Mouse (Mus musculus): ENCODE data around the gene Cnnm2. TPM values are rescaled to one million over a fixed set of nuclear protein-coding genes. Genes with fewer than 3 reads are reported as not detected.
A peak's percentile ranks its signal among the peaks of the same experiment; 100 is the strongest.
"Not testable (repeated sequence)": the region's sequence is repeated elsewhere in the genome, so short reads cannot be mapped to it uniquely, and the experiment has no call there.

Gene Cnnm2
- polyA plus RNA-seq (2012; ENCODE audit: insufficient read depth, insufficient read length, missing spikeins): 27.5 and 28.7 TPM in 2 replicates

DNA sequence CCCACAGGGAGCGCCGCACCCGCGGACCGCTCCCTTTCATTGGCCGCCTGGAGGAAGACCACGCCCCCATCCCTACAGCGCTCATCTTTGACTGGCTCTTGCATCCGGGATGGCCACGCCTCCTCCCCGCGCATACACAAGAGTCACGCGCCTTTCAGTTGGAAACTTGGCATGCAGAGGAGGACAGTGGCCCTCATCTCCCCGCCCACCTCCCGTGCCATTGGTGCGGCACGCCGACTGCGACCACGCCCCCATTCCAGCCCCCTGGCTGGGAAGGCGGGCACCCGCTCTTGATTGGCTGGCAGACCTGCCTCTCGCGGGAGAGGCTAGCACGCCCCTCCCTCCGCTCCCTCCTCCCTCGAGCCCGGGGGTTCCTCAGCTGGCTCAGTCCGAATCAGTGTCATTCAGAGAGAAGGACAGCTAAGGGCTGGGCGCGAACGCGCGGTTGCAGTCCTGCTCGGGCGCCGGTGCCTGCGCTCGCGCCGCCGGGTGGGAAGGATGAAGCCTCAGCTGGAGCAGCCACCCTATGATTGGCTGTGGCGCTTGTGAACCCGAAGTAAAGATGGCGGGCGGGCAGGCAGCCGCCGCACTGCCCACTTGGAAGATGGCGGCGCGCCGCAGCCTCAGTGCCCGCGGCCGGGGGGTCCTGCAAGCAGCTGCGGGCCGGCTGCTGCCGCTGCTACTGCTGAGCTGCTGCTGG lies at the start of gene Cnnm2:
Gene Cnnm2 (plus strand): TSS at position 350 of the 700 bp plus-strand sequence.
- Histone ChIP-seq H3K4me1 (ENCODE audit: control insufficient read depth, insufficient read depth, insufficient read length, low read length) (peaks cover 7% of the 10 kb centered on the region; the same call in 1 of the 2 replicates), H3K4me3 (ENCODE audit: insufficient read depth, low read depth, low read length) (peak within 1 kb of the TSS; percentile 84), H3K27ac (replicated peaks; ENCODE audit: low read depth, low read length) (peak within 1 kb of the TSS; percentile 24)

DNA sequence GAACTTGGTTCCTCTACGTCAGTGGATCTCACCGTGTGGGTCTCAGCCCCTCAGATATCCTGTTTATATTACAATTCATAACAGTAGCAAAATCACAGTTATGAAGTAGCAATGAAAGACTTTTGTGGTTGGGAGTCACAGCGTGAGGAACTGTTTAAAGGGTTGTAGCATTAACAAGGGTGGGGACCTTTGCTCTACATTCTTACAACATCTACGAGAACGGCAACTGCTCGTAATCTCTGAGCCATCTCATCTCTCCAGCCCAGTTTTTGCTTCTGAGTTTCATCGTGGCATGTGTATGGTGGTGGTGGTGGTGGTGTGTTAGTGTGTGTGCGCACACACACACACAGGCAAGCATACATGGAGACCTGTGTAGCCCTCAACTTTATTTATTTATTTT lies 47.2 kb upstream of the Cnnm2 start:
- peaks cover under 1% of the 10 kb centered on the region; the same call in 1 of the 2 replicates for H3K4me1 ChIP-seq (ENCODE audit: control insufficient read depth, insufficient read depth, insufficient read length, low read length)
- H3K27ac ChIP-seq (replicated peaks; ENCODE audit: low read depth, low read length): no peak overlapping the region
- H3K4me3 ChIP-seq (ENCODE audit: insufficient read depth, low read depth, low read length): no peak overlapping the region

DNA sequence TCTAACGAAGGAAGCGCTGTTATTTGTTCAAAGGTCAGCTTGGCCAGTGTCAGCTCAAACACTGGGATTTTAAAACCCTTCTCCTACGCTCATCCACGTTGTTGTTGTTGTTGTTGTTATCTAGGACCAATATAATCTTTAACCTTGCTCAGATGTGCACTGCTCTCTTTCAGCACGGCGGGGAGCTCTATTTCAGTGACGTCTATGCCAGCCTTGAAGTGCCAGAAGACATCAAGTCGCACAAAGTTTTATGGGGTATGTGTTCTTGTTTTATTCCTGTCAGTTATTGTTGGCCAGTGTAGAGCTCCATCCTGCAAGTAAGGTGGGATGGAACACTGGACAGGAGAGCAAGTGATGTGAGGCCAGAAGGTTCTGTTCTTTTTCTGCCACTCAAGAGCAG lies 46.4 kb upstream of the Cnnm2 start:
- no peak overlapping the region for H3K4me3 ChIP-seq (ENCODE audit: insufficient read depth, low read depth, low read length)
- no peaks in the 10 kb centered on the region for H3K4me1 ChIP-seq (ENCODE audit: control insufficient read depth, insufficient read depth, insufficient read length, low read length)
- no peak overlapping the region for H3K27ac ChIP-seq (replicated peaks; ENCODE audit: low read depth, low read length)

DNA sequence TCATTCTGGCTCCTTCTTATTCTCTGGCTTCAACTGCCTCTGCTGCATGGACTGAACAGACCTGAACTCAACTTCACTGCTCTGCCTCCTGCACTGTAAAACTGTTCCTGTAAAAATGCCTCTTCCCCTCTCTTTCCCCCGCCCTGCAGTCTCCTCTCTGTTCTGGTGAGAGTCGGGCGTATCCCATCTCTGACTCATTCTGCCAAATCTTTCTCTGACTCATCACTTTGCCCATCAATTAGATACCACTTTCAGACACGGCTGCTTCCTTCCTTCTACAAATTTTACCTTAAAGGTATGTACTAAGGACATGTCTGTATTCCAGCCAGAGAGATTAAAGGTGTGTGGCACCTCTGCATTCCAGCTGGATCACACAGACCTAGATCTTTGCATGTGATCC lies 43.2 kb upstream of the Cnnm2 start:
- Histone ChIP-seq H3K27ac (replicated peaks; ENCODE audit: low read depth, low read length) (no peak overlapping the region), H3K4me3 (ENCODE audit: insufficient read depth, low read depth, low read length) (no peak overlapping the region), H3K4me1 (ENCODE audit: control insufficient read depth, insufficient read depth, insufficient read length, low read length) (no peaks in the 10 kb centered on the region; the same call in 1 of the 2 replicates)

DNA sequence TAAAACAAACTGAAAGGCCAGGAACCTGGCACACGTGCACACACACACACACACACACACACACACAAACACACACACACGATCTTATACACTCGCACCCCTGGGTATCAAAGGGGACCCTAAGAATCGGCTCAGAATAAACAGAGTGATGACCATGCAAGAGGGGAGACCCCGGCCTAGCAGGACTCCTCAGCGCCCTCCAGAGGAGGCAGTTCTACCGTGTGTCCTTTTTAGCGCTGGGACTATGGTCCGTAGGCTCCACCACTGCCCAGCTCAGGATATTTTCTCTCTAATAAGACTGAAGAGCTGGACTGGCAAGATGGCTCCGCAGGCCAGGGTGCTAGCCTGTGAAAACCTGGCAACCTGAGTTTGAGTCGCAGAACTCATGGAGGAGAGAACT lies 37.0 kb upstream of the Cnnm2 start:
- no peaks in the 10 kb centered on the region; the same call in 1 of the 2 replicates for H3K4me1 ChIP-seq (ENCODE audit: control insufficient read depth, insufficient read depth, insufficient read length, low read length)
- H3K27ac ChIP-seq (replicated peaks; ENCODE audit: low read depth, low read length): no peak overlapping the region
- no peak overlapping the region for H3K4me3 ChIP-seq (ENCODE audit: insufficient read depth, low read depth, low read length)

DNA sequence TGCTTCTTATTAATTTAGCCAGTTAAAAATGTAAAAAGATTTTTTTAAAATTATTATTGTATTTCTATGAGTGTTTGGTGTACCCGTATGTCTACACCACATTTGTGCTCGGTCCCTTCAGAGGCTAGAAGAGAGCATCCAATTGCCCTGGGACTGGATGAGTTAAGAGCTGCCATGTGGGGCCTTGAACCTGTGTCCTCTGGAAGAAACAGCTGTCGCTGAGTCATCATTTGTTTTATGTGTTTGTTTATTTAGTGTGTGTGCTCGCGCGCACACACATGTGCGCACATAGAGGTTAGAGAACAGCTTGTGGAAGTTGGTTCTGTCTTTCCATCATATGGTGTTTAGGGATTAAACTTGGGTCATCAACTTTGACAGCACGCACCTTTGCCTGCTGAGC lies 35.3 kb upstream of the Cnnm2 start:
- H3K27ac ChIP-seq (replicated peaks; ENCODE audit: low read depth, low read length): no peak overlapping the region
- no peak overlapping the region for H3K4me3 ChIP-seq (ENCODE audit: insufficient read depth, low read depth, low read length)
- H3K4me1 ChIP-seq (ENCODE audit: control insufficient read depth, insufficient read depth, insufficient read length, low read length): no peaks in the 10 kb centered on the region; the same call in 1 of the 2 replicates

DNA sequence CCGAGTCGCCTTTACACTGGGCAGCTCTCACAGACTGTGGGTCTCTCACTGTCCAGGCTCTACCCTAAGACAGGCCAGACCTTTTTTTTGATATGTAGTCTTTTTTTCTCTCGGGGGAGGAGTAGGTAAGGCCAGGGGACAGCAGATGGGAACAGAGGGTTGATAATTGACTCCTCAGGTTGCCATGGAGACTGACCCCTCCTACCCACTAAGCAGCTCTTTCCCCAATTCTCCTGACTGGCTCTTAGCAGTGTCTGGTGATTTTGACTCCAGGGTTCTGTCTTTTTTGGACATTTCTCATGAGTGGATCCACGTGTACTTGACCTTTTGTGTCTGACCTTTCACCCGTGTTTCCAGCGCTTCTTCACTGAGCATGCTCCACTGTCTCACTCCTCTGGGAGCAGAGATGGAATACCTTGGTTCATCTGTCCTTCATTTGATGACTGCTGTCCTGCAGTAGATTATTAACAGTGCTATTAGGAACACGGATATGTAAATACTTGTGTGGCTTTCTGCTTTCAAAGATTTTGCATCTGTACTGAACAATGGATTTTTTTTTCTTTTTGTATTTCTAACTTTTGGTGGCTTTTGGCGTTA lies 34.2 kb upstream of the Cnnm2 start:
- Histone ChIP-seq H3K4me1 (ENCODE audit: control insufficient read depth, insufficient read depth, insufficient read length, low read length) (no peaks in the 10 kb centered on the region), H3K4me3 (ENCODE audit: insufficient read depth, low read depth, low read length) (no peak overlapping the region), H3K27ac (replicated peaks; ENCODE audit: low read depth, low read length) (no peak overlapping the region)

DNA sequence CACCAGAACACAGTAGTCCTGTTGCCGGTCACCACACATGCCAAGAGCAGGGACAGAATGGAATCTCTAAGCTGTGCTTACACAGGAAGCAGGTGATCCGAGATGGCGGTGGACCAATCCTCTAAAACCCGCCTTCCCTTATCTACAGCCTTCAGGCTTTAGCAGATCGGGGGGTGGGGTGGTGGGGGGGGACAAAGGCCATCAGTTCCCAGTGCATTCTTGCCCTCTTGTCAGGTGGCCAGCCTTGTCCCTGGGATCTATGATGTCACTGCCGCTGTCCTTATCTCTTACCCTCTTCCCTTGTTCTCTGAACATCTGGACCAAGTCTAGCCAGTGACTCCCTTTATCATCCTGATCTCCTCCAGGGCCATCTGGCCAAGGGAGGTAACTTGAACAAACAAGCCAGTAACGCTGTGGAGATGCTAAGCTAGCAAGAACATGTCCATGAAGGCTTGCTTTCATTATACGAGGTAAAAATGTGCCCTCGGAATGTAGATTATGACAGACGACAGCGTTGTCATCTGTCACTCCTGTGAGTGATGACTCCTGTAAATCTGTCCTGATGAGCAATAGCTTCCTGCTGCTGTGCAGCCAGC lies 33.4 kb upstream of the Cnnm2 start:
- H3K27ac ChIP-seq (replicated peaks; ENCODE audit: low read depth, low read length): no peak overlapping the region
- no peaks in the 10 kb centered on the region for H3K4me1 ChIP-seq (ENCODE audit: control insufficient read depth, insufficient read depth, insufficient read length, low read length)
- no peak overlapping the region for H3K4me3 ChIP-seq (ENCODE audit: insufficient read depth, low read depth, low read length)

DNA sequence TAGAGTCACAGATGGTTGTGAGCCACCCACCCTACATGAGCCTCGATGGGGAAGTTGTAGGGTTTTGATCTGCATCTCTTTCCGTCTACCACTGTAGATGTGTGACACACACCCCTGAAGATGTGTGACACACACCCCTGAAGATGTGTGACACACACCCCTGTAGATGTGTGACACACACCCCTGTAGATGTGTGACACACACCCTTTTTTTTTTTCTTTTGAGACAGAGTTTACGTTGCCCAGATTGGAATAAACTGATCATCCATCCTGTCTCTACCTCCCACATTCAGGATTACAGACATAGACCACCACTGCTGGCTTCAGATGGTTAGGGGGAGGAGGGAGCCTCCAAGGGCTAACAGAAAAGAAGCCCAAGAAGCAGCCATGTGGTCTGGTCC lies 32.5 kb upstream of the Cnnm2 start:
- no peaks in the 10 kb centered on the region for H3K4me1 ChIP-seq (ENCODE audit: control insufficient read depth, insufficient read depth, insufficient read length, low read length)
- no peak overlapping the region for H3K27ac ChIP-seq (replicated peaks; ENCODE audit: low read depth, low read length)
- H3K4me3 ChIP-seq (ENCODE audit: insufficient read depth, low read depth, low read length): no peak overlapping the region

DNA sequence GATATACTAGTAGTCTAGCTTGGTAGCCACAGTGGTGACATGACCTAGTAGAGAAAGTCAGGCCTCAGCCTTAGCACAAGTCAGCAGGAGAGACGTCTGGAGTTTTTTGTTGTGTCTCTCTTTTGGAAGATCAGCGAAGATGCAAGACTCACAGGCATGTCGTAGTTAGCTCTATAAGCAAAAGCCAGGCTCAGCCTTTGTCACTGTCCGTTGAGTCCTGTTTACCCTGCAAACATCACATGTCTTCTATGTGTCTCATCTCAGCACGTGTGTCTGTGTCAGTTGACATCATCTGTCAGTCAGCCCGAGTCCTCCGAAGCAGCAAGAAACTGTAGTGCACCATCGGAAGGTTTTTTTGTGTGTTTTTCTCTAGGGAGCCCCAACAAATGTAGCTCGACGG lies 30.0 kb upstream of the Cnnm2 start:
- Histone ChIP-seq H3K4me3 (ENCODE audit: insufficient read depth, low read depth, low read length) (no peak overlapping the region), H3K27ac (replicated peaks; ENCODE audit: low read depth, low read length) (no peak overlapping the region), H3K4me1 (ENCODE audit: control insufficient read depth, insufficient read depth, insufficient read length, low read length) (no peaks in the 10 kb centered on the region)

DNA sequence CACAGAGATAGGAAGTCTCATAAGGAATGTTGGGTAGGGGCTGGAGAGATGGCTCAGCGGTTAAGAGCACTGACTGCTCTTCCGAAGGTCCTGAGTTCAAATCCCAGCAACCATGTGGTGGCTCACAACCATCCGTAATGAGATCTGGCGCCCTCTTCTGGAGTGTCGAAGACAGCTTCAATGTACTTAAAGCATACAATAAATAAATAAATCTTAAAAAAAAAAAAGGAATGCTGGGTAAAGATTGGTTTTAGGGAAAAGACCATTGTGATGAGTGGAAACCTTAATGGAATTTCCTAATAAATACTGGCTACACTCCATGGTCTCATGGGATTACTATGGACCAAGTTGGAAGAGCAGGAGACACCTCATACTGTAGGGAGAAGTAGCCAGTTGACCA lies 28.7 kb upstream of the Cnnm2 start:
- not testable (repeated sequence) for H3K4me3 ChIP-seq (ENCODE audit: insufficient read depth, low read depth, low read length); H3K27ac ChIP-seq (replicated peaks; ENCODE audit: low read depth, low read length); H3K4me1 ChIP-seq (ENCODE audit: control insufficient read depth, insufficient read depth, insufficient read length, low read length)

DNA sequence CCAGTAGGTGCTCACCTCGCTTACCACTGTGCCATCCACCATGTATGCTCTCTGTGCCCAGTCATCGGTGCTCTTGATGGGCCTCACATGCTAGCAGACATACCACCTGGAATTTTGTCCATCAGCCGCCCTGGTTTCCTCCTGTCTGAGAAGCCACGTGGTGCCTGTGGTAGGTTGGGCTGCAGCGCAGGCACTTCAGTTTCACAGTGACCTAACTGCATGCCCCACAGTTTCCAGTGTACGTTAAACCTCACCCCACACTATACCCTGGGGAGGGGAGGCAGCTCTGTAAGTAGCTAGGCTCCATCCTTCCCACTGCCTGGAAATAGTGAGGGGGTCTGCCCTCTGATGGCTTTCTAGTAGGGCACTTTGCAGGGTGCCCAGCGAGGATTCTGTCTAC lies 27.8 kb upstream of the Cnnm2 start:
- Histone ChIP-seq H3K4me3 (ENCODE audit: insufficient read depth, low read depth, low read length) (no peak overlapping the region), H3K4me1 (ENCODE audit: control insufficient read depth, insufficient read depth, insufficient read length, low read length) (no peaks in the 10 kb centered on the region), H3K27ac (replicated peaks; ENCODE audit: low read depth, low read length) (no peak overlapping the region)

DNA sequence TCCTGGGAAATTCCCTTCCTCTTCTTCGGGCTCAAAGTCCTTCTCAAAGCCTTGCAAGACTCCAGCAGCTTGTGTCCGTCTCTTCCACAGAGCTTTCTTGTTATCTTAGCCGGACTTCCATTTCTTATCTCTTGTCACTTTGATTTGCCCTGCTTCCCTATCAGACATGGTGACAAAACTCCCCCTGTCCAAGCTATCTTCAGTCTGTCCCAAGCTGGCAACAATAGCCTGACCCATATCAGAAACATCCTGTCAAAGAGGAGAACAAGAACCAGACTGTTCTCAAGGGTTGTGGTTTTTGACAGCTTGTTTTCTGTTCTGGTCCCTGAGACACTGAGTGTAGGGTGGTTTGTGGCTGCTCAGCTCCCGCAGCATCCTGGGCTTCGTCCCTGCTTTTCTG lies 26.2 kb upstream of the Cnnm2 start:
- Histone ChIP-seq H3K27ac (replicated peaks; ENCODE audit: low read depth, low read length) (no peak overlapping the region), H3K4me1 (ENCODE audit: control insufficient read depth, insufficient read depth, insufficient read length, low read length) (no peaks in the 10 kb centered on the region), H3K4me3 (ENCODE audit: insufficient read depth, low read depth, low read length) (no peak overlapping the region)

DNA sequence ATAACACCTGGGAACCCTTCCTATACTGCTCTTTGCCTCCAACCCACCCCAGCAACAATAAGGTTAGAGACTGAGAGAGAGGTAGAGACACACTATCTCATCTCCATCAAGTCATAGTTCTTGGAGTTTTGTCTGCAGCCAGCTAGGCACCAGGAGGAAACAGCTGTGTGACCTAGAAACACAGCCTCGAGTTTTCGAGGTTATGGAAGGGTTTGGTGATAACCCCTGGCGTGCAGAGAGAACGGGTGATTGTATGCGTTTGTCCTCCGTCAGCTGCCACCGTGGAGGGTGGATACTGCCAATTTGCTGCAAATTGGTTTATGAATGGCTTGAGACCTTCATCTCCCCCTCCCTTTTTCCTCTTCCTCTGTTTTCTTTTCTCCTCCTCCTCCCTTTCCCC lies 24.3 kb upstream of the Cnnm2 start:
- H3K27ac ChIP-seq (replicated peaks; ENCODE audit: low read depth, low read length): no peak overlapping the region
- no peak overlapping the region for H3K4me3 ChIP-seq (ENCODE audit: insufficient read depth, low read depth, low read length)
- no peaks in the 10 kb centered on the region for H3K4me1 ChIP-seq (ENCODE audit: control insufficient read depth, insufficient read depth, insufficient read length, low read length)

DNA sequence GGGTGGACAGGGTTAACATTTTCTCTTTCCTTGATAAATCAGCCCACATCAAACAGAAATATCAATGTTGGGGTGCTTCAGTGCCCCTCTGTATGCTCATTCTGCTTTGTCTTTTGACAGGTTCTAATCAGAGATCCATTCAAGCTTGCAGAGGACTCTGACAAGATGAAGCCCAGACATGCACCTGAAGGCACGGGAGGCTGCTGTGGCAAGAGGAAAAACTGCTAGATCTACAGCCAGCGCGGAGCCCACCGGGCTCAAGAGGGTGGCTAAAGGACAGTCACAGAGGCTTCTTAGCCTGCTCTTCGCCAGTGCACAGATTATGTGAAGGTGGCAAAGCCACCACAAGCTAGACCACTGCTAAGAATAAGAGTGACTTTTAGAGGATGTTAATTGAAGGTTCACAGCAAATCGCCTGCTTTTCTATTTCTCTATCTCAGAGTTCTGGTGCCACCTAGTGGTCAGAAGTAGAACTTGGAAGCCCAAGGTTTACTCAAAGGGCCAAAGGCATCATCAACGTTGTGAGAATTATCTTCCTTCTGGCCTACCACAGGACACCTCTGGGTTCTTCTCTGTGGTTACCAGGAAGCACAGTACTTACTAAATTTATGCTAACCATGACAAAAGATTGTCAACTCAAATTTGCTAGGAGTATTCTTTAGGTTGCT lies 20.9 kb upstream of the Cnnm2 start:
- H3K27ac ChIP-seq (replicated peaks; ENCODE audit: low read depth, low read length): no peak overlapping the region
- H3K4me1 ChIP-seq (ENCODE audit: control insufficient read depth, insufficient read depth, insufficient read length, low read length): no peaks in the 10 kb centered on the region
- no peak overlapping the region for H3K4me3 ChIP-seq (ENCODE audit: insufficient read depth, low read depth, low read length)
